Mouse (Mus musculus) frontal cortex, postnatal 10 days (tissue): ENCODE results near the gene Slamf8.

Experiments used
- DNase-seq, 2 experiments: peaks; one replicate each; pipeline ENCODE4 v3.0.0; 2022; ENCODE audit warnings: low spot score in 2 of 2, mixed read lengths in 1 of 2

Gene Slamf8

GRCm38 (mm10) chr1:172590385-172590784 lies at the start of gene Slamf8:
Slamf8 (minus strand) TSS chr1:172590568.
- no peak for DNase-seq

- DNase-seq: no peak
These were observed 48.4 kb upstream of the Slamf8 start for GRCm38 (mm10) chr1:172638781-172639180.

GRCm38 (mm10) chr1:172637801-172638200 lies 47.4 kb upstream of the Slamf8 start:
- no peak for DNase-seq

- DNase-seq: no peak
These were observed 45.9 kb upstream of the Slamf8 start for GRCm38 (mm10) chr1:172636266-172636665.

- no peak for DNase-seq
These were observed 44.9 kb upstream of the Slamf8 start for GRCm38 (mm10) chr1:172635258-172635657.

- no peak for DNase-seq
These were observed 43.8 kb upstream of the Slamf8 start for GRCm38 (mm10) chr1:172634136-172634535.

GRCm38 (mm10) chr1:172632451-172633326 lies 42.3 kb upstream of the Slamf8 start, which contains the start of gene Dusp23:
Dusp23 (minus strand) TSS chr1:172632962.
- DNase-seq: peak; percentile 90 to 92

- DNase-seq: no peak
These were observed 41.4 kb upstream of the Slamf8 start for GRCm38 (mm10) chr1:172631721-172632120.

- no peak for DNase-seq
These were observed 39.5 kb upstream of the Slamf8 start for GRCm38 (mm10) chr1:172629831-172630230.

- no peak for DNase-seq
These were observed 35.9 kb upstream of the Slamf8 start for GRCm38 (mm10) chr1:172626306-172626705.

- no peak for DNase-seq
These were observed 33.7 kb upstream of the Slamf8 start for GRCm38 (mm10) chr1:172624081-172624480.

- no peak for DNase-seq
These were observed 33.2 kb upstream of the Slamf8 start for GRCm38 (mm10) chr1:172623599-172623998.

GRCm38 (mm10) chr1:172619235-172619634 lies 28.9 kb upstream of the Slamf8 start:
- DNase-seq: peak in 1 of 2 experiments; percentile 46

- DNase-seq: no peak
These were observed 27.8 kb upstream of the Slamf8 start for GRCm38 (mm10) chr1:172618141-172618540.

- DNase-seq: no peak
These were observed 27.2 kb upstream of the Slamf8 start for GRCm38 (mm10) chr1:172617365-172618076.

GRCm38 (mm10) chr1:172616537-172617300 lies 26.4 kb upstream of the Slamf8 start:
- peak in 1 of 2 experiments; percentile 20 for DNase-seq

- DNase-seq: no peak
These were observed 25.0 kb upstream of the Slamf8 start for GRCm38 (mm10) chr1:172615412-172615811.

- DNase-seq: no peak
These were observed 24.3 kb upstream of the Slamf8 start for GRCm38 (mm10) chr1:172614654-172615053.

- DNase-seq: no peak
These were observed 22.4 kb upstream of the Slamf8 start for GRCm38 (mm10) chr1:172612745-172613144.

- no peak for DNase-seq
These were observed 20.9 kb upstream of the Slamf8 start for GRCm38 (mm10) chr1:172611304-172611703.

- DNase-seq: no peak
These were observed 12.0 kb upstream of the Slamf8 start, which contains the start of gene Fcrl6 for GRCm38 (mm10) chr1:172602326-172602725. Fcrl6 (minus strand) TSS chr1:172602551.

- peak in 1 of 2 experiments; percentile 36 for DNase-seq
These were observed 4.1 kb upstream of the Slamf8 start for GRCm38 (mm10) chr1:172594495-172594894.
